Mouse (Mus musculus): ENCODE results near the gene Atp6v1c2. TPM values are rescaled to one million over a fixed set of nuclear protein-coding genes. Genes with fewer than 3 reads are reported as not detected.

Gene Atp6v1c2
- polyA plus RNA-seq, 1 experiment from 2014 or later, result 0.43 TPM

DNA sequence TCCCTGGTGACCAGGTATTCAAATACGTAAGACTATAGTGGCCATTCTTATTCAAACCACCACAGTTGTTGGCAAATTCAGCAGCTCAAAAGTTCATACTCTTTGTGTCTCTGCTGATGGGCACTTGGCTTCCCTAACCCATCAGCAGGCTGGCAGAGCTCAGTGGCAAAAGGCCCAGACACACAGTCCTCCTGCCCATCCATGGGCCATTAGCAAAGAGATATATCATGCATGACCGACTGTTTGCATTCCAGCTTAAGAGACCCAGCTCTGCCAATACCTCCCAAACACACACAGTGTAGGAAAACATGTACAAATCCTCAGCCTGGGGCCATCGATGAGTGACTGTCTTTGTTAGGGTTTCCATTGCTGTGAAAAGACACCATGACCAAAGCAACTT, 68.2 kb downstream of the Atp6v1c2 start:
- Histone ChIP-seq H3K9me3 (ENCODE audit: control insufficient read depth, low read length) (no peaks in the 10 kb centered on the region), H3K27ac (ENCODE audit: low read depth, low read length) (no peak overlapping the region), H3K4me1 (replicated peaks; ENCODE audit: control insufficient read depth, insufficient read depth, low read length) (no peaks in the 10 kb centered on the region), H3K36me3 (ENCODE audit: control insufficient read depth, insufficient read depth, low read length) (no peaks in the 10 kb centered on the region), H3K4me3 (ENCODE audit: low read depth, low read length) (no peak overlapping the region), H3K9ac (ENCODE audit: low read depth, low read length) (no peak overlapping the region), H3K27me3 (replicated peaks; ENCODE audit: control insufficient read depth, insufficient read depth, low read length) (no peaks in the 10 kb centered on the region), H3K4me2 (no peak overlapping the region)
- DNase-seq (ENCODE audit: low spot score) (no peak), ATAC-seq (replicated peaks; ENCODE audit: low FRiP score) (no peak)
- 89% methylated on average over 3 of the region's 3 CpGs for WGBS

GRCm38 (mm10) chr12:17258431-17258830, 70.7 kb downstream of the Atp6v1c2 start:
- ATAC-seq (replicated peaks; ENCODE audit: low FRiP score) (no peak), DNase-seq (ENCODE audit: low spot score) (no peak)
- Histone ChIP-seq H3K36me3 (ENCODE audit: control insufficient read depth, insufficient read depth, low read length) (no peaks in the 10 kb centered on the region), H3K27me3 (replicated peaks; ENCODE audit: control insufficient read depth, insufficient read depth, low read length) (no peaks in the 10 kb centered on the region), H3K27ac (ENCODE audit: low read depth, low read length) (no peak overlapping the region), H3K9ac (ENCODE audit: low read depth, low read length) (no peak overlapping the region), H3K9me3 (ENCODE audit: control insufficient read depth, low read length) (no peaks in the 10 kb centered on the region), H3K4me3 (ENCODE audit: low read depth, low read length) (no peak overlapping the region), H3K4me2 (no peak overlapping the region), H3K4me1 (replicated peaks; ENCODE audit: control insufficient read depth, insufficient read depth, low read length) (no peaks in the 10 kb centered on the region)
- 89% methylated on average over 7 of the region's 7 CpGs for WGBS

DNA sequence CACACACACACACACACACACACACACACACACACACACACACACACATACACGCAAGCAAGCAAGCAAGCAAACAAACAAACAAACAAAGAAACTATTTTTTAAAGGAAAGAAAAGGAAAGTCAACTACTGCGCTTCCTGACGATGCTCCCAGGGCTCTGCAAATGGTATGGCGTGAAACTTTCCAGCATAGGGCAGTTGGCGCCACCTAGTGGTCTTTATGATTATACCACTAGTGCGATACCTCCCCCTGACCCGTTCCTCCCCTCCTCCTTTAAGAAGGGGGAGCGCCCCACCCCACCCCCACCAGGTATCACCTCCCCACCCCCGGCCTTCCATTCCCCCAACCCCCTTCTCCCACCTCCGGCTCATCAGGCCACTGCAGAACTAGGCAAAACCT, 72.3 kb downstream of the Atp6v1c2 start:
- 4% methylated on average over 10 of the region's 10 CpGs for WGBS
- ATAC-seq (replicated peaks; ENCODE audit: low FRiP score) (no peak), DNase-seq (ENCODE audit: low spot score) (no peak)
- Histone ChIP-seq H3K36me3 (ENCODE audit: control insufficient read depth, insufficient read depth, low read length) (no peaks in the 10 kb centered on the region), H3K4me3 (ENCODE audit: low read depth, low read length) (no peak overlapping the region), H3K27ac (ENCODE audit: low read depth, low read length) (no peak overlapping the region), H3K9ac (ENCODE audit: low read depth, low read length) (no peak overlapping the region), H3K4me1 (replicated peaks; ENCODE audit: control insufficient read depth, insufficient read depth, low read length) (no peaks in the 10 kb centered on the region), H3K27me3 (replicated peaks; ENCODE audit: control insufficient read depth, insufficient read depth, low read length) (no peaks in the 10 kb centered on the region), H3K9me3 (ENCODE audit: control insufficient read depth, low read length) (no peaks in the 10 kb centered on the region), H3K4me2 (no peak overlapping the region)

- Histone ChIP-seq H3K4me1 (replicated peaks; ENCODE audit: control insufficient read depth, insufficient read depth, low read length) (no peaks in the 10 kb centered on the region), H3K27me3 (replicated peaks; ENCODE audit: control insufficient read depth, insufficient read depth, low read length) (no peaks in the 10 kb centered on the region), H3K27ac (ENCODE audit: low read depth, low read length) (no peak overlapping the region), H3K9ac (ENCODE audit: low read depth, low read length) (no peak overlapping the region), H3K4me2 (no peak overlapping the region), H3K4me3 (ENCODE audit: low read depth, low read length) (no peak overlapping the region), H3K9me3 (ENCODE audit: control insufficient read depth, low read length) (no peaks in the 10 kb centered on the region), H3K36me3 (ENCODE audit: control insufficient read depth, insufficient read depth, low read length) (no peaks in the 10 kb centered on the region)
- ATAC-seq (replicated peaks; ENCODE audit: low FRiP score), result no peak
- DNase-seq (ENCODE audit: low spot score), result no peak
- 79% methylated on average over 6 of the region's 6 CpGs for WGBS
Measured at GRCm38 (mm10) chr12:17255602-17256001, 73.6 kb downstream of the Atp6v1c2 start.

- H3K9ac ChIP-seq (ENCODE audit: low read depth, low read length), result no peak overlapping the region
- no peak overlapping the region for H3K4me3 ChIP-seq (ENCODE audit: low read depth, low read length)
- no peaks in the 10 kb centered on the region for H3K9me3 ChIP-seq (ENCODE audit: control insufficient read depth, low read length)
- no peaks in the 10 kb centered on the region for H3K36me3 ChIP-seq (ENCODE audit: control insufficient read depth, insufficient read depth, low read length)
- H3K4me1 ChIP-seq (replicated peaks; ENCODE audit: control insufficient read depth, insufficient read depth, low read length), result no peaks in the 10 kb centered on the region
- H3K27ac ChIP-seq (ENCODE audit: low read depth, low read length), result no peak overlapping the region
- H3K27me3 ChIP-seq (replicated peaks; ENCODE audit: control insufficient read depth, insufficient read depth, low read length), result no peaks in the 10 kb centered on the region
- no peak for DNase-seq (ENCODE audit: low spot score)
- 6% methylated on average over 9 of the region's 9 CpGs for WGBS
- no peak overlapping the region for H3K4me2 ChIP-seq
- ATAC-seq (replicated peaks; ENCODE audit: low FRiP score), result no peak
Measured at GRCm38 (mm10) chr12:17253069-17253468, 76.1 kb downstream of the Atp6v1c2 start.

GRCm38 (mm10) chr12:17250962-17251361, 78.2 kb downstream of the Atp6v1c2 start:
- ATAC-seq (replicated peaks; ENCODE audit: low FRiP score), result no peak
- WGBS, result 75% methylated on average over 8 of the region's 8 CpGs
- Histone ChIP-seq H3K27me3 (replicated peaks; ENCODE audit: control insufficient read depth, insufficient read depth, low read length) (no peaks in the 10 kb centered on the region), H3K27ac (ENCODE audit: low read depth, low read length) (no peak overlapping the region), H3K9ac (ENCODE audit: low read depth, low read length) (no peak overlapping the region), H3K4me3 (ENCODE audit: low read depth, low read length) (no peak overlapping the region), H3K36me3 (ENCODE audit: control insufficient read depth, insufficient read depth, low read length) (no peaks in the 10 kb centered on the region), H3K9me3 (ENCODE audit: control insufficient read depth, low read length) (no peaks in the 10 kb centered on the region), H3K4me2 (no peak overlapping the region), H3K4me1 (replicated peaks; ENCODE audit: control insufficient read depth, insufficient read depth, low read length) (no peaks in the 10 kb centered on the region)
- no peak for DNase-seq (ENCODE audit: low spot score)

DNA sequence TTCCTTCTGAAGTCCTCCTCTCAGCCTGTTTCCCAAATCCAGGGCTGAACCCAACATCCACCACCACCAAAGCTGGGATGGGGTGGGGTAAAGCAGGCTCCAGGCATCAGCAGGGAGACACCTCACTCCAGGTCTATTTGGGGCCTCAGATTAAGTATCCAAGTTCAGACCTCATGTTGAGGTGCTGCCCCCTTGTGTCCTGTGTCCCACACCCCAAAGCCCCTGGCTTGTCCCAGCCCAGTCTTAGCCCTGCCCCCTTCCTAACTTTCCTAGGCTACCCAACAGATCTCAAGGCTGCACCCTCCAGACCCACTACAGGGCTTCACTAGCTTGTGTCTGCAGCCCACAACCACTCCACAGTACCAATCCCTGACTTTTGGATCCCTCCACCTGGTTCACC, 87.1 kb downstream of the Atp6v1c2 start:
- no peak overlapping the region for H3K4me2 ChIP-seq
- no peak for DNase-seq (ENCODE audit: low spot score)
- no peak for ATAC-seq (replicated peaks; ENCODE audit: low FRiP score)
- H3K27ac ChIP-seq (ENCODE audit: low read depth, low read length), result no peak overlapping the region
- H3K4me1 ChIP-seq (replicated peaks; ENCODE audit: control insufficient read depth, insufficient read depth, low read length), result no peaks in the 10 kb centered on the region
- H3K4me3 ChIP-seq (ENCODE audit: low read depth, low read length), result no peak overlapping the region
- no peaks in the 10 kb centered on the region for H3K9me3 ChIP-seq (ENCODE audit: control insufficient read depth, low read length)
- H3K27me3 ChIP-seq (replicated peaks; ENCODE audit: control insufficient read depth, insufficient read depth, low read length), result no peaks in the 10 kb centered on the region
- H3K9ac ChIP-seq (ENCODE audit: low read depth, low read length), result no peak overlapping the region
- no peaks in the 10 kb centered on the region for H3K36me3 ChIP-seq (ENCODE audit: control insufficient read depth, insufficient read depth, low read length)

GRCm38 (mm10) chr12:17241614-17242013, 87.5 kb downstream of the Atp6v1c2 start:
- Histone ChIP-seq H3K27me3 (replicated peaks; ENCODE audit: control insufficient read depth, insufficient read depth, low read length) (no peaks in the 10 kb centered on the region), H3K4me2 (no peak overlapping the region), H3K9ac (ENCODE audit: low read depth, low read length) (no peak overlapping the region), H3K4me3 (ENCODE audit: low read depth, low read length) (no peak overlapping the region), H3K36me3 (ENCODE audit: control insufficient read depth, insufficient read depth, low read length) (no peaks in the 10 kb centered on the region), H3K27ac (ENCODE audit: low read depth, low read length) (no peak overlapping the region), H3K9me3 (ENCODE audit: control insufficient read depth, low read length) (no peaks in the 10 kb centered on the region), H3K4me1 (replicated peaks; ENCODE audit: control insufficient read depth, insufficient read depth, low read length) (no peaks in the 10 kb centered on the region)
- no peak for DNase-seq (ENCODE audit: low spot score)
- ATAC-seq (replicated peaks; ENCODE audit: low FRiP score), result no peak
- WGBS, result 87% methylated on average over 9 of the region's 9 CpGs

GRCm38 (mm10) chr12:17241016-17241415, 88.1 kb downstream of the Atp6v1c2 start:
- no peaks in the 10 kb centered on the region for H3K9me3 ChIP-seq (ENCODE audit: control insufficient read depth, low read length)
- no peaks in the 10 kb centered on the region for H3K36me3 ChIP-seq (ENCODE audit: control insufficient read depth, insufficient read depth, low read length)
- H3K9ac ChIP-seq (ENCODE audit: low read depth, low read length), result no peak overlapping the region
- H3K27me3 ChIP-seq (replicated peaks; ENCODE audit: control insufficient read depth, insufficient read depth, low read length), result no peaks in the 10 kb centered on the region
- ATAC-seq (replicated peaks; ENCODE audit: low FRiP score), result no peak
- H3K4me2 ChIP-seq, result no peak overlapping the region
- no peak overlapping the region for H3K4me3 ChIP-seq (ENCODE audit: low read depth, low read length)
- H3K27ac ChIP-seq (ENCODE audit: low read depth, low read length), result no peak overlapping the region
- WGBS, result 81% methylated on average over 2 of the region's 2 CpGs
- no peak for DNase-seq (ENCODE audit: low spot score)
- H3K4me1 ChIP-seq (replicated peaks; ENCODE audit: control insufficient read depth, insufficient read depth, low read length), result no peaks in the 10 kb centered on the region

All from liver, embryonic 11.5 days (tissue).